In the genomic region with DNA sequence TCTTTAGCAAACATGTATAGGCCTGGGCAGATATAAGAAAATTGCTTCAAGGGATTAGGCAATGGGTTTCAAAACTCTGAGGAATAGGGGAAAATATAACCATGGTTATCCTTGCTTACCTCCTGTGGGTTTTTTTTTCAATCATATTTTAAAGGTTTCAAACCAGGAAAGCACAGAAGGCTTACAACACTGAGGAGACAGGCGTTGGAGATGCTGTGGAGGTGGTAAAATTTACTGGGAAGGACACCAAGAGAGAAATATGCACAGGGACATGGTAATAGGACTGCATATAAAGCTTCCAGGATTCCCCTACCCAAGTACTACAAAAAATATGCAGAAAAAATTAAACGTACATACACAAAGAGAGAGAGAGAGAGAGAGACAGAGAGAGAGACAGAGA, we compare ENCODE assay signal across 17 mouse cellular contexts.
DNase-seq lines count a peak whose midpoint lies in the region; ATAC-seq lines count a peak whose summit lies in the region.
"Had no signal": no experiment of that assay in that cellular context is flagged by ENCODE, and none has a peak within 500 bp of the region (broad histone marks: within the 10 kb centered on the region; RNA-seq: fewer than 3 reads in every experiment).

No protein-coding gene starts in this region.

- no peak for DNase-seq in frontal cortex, postnatal 25 days (ENCODE audit: low spot score in 2 of 2)
- peak; percentile 39 for DNase-seq in right cerebral cortex, adult 18-20 months
- no peak for DNase-seq in right cerebral cortex, adult 2 months (ENCODE audit: low spot score in 2 of 2)
- no peak for DNase-seq in thymus, postnatal 14 days
- DNase-seq: adrenal gland, adult 2 months; adrenal gland, postnatal 10 days; adrenal gland, postnatal 25 days; B cell, adult 2 months; cerebellum, adult 11-12 months; cerebellum, adult 2 months; cerebellum, adult 9-10 months; cerebellum, postnatal 10 days; cerebellum, postnatal 25 days; forebrain, postnatal 0 days had no signal

- peak; percentile 99 for ATAC-seq in frontal cortex, adult (ENCODE audit: low TSS enrichment)
- ATAC-seq: forebrain, embryonic 13.5 days; forebrain, embryonic 15.5 days; forebrain, postnatal 0 days had no signal
